Mouse (Mus musculus): ENCODE data around the gene Scpep1. TPM values are rescaled to one million over a fixed set of nuclear protein-coding genes. Genes with fewer than 3 reads are reported as not detected.
A peak's percentile ranks its signal among the peaks of the same experiment; 100 is the strongest.
"Not testable (repeated sequence)": the region's sequence is repeated elsewhere in the genome, so short reads cannot be mapped to it uniquely, and the experiment has no call there.

Scpep1 gene
- polyA plus RNA-seq, 1 experiment from 2014 or later: 77.4 TPM

DNA sequence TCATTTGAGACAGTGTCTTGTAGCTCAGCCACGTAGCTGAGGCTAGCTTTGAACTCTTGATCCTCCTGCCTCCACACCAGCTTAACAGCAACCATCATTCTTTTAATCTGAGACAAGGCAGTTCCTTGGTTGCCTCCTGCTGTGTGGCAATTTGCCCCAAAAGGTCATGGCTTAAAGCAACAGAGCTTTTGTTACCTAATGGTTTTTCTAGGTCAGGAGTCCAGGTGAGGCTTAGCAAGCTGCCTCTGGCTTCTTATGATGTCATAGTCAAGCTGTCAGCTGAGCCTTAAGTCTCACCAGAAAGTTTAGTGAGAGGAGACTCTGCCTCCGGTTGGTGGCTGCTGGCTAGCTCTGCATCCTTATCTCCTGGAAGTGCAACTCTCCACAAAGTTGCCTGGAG lies 49.6 kb downstream of the Scpep1 start:
- 27% methylated on average over 2 of the region's 2 CpGs for WGBS
- Histone ChIP-seq H3K27me3 (no peaks in the 10 kb centered on the region), H3K9me3 (no peaks in the 10 kb centered on the region), H3K36me3 (no peaks in the 10 kb centered on the region), H3K4me1 (no peaks in the 10 kb centered on the region), H3K9ac (no peak overlapping the region), H3K4me3 (no peak overlapping the region), H3K27ac (no peak overlapping the region), H3K4me2 (replicated peaks) (no peak overlapping the region)
- ATAC-seq (ENCODE audit: insufficient number of reproducible peaks, insufficient read depth, low FRiP score, low TSS enrichment): no peak

DNA sequence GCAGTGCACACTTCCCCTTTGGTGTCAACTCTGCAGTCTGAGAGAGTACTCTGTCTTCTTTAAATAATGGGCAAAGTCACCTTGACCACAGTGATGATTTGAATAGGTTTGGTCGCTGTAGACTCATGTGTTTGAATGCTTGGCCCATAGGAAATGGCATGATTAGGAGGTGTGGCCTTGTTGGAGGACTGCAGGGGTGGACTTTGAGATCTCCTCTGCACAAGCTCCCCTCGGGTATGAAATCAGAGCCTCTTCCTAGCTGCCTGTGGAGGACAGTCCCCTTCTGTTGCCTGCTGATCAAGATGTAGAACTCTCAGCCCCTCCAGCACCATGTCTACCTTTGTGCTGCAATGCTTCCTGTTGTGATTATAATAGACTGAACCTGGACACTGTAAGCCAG lies 51.2 kb downstream of the Scpep1 start:
- 46% methylated on average over 2 of the region's 2 CpGs for WGBS
- Histone ChIP-seq H3K36me3 (no peaks in the 10 kb centered on the region), H3K27me3 (no peaks in the 10 kb centered on the region), H3K4me2 (replicated peaks) (no peak overlapping the region), H3K9me3 (no peaks in the 10 kb centered on the region), H3K27ac (no peak overlapping the region), H3K4me1 (no peaks in the 10 kb centered on the region), H3K9ac (no peak overlapping the region), H3K4me3 (no peak overlapping the region)
- ATAC-seq (ENCODE audit: insufficient number of reproducible peaks, insufficient read depth, low FRiP score, low TSS enrichment): no peak

DNA sequence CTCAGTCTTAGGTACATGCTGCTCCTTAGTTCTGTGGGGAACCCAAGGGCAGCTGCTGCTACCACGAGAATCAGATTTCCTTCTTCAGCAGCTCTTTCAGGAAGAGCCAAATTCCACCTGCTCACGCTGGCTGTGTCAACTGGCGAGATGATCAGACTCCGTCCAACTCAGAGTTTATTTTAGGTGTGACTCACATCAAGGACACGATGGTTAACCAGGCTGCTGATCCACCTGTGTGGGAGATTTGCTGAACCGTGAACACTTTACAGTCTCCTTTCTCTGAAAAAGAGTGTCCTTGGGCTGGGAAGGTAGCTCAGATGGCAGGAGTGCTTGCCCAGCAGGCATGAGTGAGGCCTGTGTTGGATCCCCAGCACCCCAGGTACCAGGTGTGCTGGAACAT lies 52.5 kb downstream of the Scpep1 start:
- H3K36me3 ChIP-seq: no peaks in the 10 kb centered on the region
- no peak overlapping the region for H3K4me3 ChIP-seq
- 77% methylated on average over 6 of the region's 6 CpGs for WGBS

DNA sequence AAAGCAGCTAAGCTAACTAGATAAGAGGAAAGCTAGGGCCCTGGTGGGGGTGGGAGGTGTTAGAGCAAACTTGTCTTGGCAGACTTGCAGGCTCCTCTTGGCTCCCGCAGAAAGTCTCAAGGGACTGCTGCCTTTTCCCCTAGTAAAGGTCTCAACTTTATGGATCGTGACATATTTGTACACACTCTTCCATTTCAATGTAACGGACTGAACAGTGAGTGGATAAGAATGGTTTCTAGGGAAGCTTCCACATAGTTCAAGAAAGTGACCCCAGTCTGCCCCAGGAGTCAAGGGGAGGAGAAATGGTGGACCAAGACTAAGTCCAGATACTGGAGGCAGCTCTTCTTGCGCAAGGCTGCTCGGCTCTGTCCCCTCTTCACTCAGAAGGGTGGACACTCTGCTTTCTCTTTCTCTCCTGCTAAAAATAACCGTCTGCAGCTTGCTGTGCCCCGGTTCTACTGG lies 53.9 kb downstream of the Scpep1 start:
- no peak overlapping the region for H3K4me3 ChIP-seq
- no peak for ATAC-seq (ENCODE audit: insufficient number of reproducible peaks, insufficient read depth, low FRiP score, low TSS enrichment)
- no peaks in the 10 kb centered on the region for H3K27me3 ChIP-seq
- H3K36me3 ChIP-seq: no peaks in the 10 kb centered on the region
- H3K4me2 ChIP-seq (replicated peaks): no peak overlapping the region
- 0 out of 2 replicates have a peak, but pooled peaks cover 8% of the 10 kb centered on the region for H3K4me1 ChIP-seq
- H3K27ac ChIP-seq: no peak overlapping the region
- H3K9ac ChIP-seq: no peak overlapping the region
- 70% methylated on average over 7 of the region's 7 CpGs for WGBS
- H3K9me3 ChIP-seq: no peaks in the 10 kb centered on the region

More for the DNA sequence above, 52.5 kb downstream of the Scpep1 start:
- Histone ChIP-seq H3K4me1 (0 out of 2 replicates have a peak, but pooled peaks cover under 1% of the 10 kb centered on the region), H3K9me3 (no peaks in the 10 kb centered on the region), H3K27ac (no peak overlapping the region), H3K27me3 (no peaks in the 10 kb centered on the region), H3K9ac (no peak overlapping the region), H3K4me2 (replicated peaks) (no peak overlapping the region)
- ATAC-seq (ENCODE audit: insufficient number of reproducible peaks, insufficient read depth, low FRiP score, low TSS enrichment): no peak

DNA sequence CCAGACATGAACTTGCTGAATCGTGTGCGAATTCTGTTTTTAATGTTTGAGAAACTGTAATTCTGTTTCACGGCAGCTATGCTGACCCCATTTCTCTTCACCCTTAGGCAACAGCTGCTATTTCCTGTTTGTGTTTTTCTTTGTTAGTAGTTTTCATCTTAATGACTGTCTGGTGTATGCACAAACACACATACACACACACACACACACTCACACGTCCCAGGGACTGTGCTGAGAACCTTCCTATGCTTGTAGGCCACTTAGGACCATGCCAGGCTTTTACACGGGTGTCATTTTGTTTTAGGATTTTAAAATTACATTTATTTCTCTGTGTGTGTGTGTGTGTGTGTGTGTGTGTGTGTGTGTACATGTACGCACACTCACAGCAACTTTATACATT lies 55.7 kb downstream of the Scpep1 start:
- 84% methylated on average over 6 of the region's 6 CpGs for WGBS
- no peak overlapping the region for H3K9ac ChIP-seq
- H3K27me3 ChIP-seq: no peaks in the 10 kb centered on the region
- no peaks in the 10 kb centered on the region for H3K36me3 ChIP-seq
- H3K4me3 ChIP-seq: no peak overlapping the region
- H3K9me3 ChIP-seq: no peaks in the 10 kb centered on the region
- no peak for ATAC-seq (ENCODE audit: insufficient number of reproducible peaks, insufficient read depth, low FRiP score, low TSS enrichment)
- H3K4me1 ChIP-seq: 0 out of 2 replicates have a peak, but pooled peaks cover 8% of the 10 kb centered on the region
- no peak overlapping the region for H3K4me2 ChIP-seq (replicated peaks)
- H3K27ac ChIP-seq: no peak overlapping the region

DNA sequence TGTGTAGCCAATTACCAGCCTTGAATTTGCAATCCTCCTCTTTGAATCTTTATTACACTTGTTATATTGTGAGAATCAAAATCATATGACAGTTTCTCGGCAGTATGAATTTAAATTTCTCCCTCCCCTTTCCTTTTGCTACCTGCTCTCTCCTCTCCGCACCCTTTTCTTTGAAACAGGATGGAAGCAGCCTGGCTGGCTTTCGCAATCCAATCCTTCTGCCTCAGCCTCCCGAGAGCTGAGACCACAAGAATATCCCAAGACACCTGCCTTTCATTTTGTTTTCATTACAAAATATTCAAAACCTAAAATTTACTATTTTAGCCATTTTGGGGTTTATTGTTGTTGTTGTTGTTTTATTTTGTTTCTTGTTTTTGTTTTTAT lies 56.9 kb downstream of the Scpep1 start:
- H3K9ac ChIP-seq: no peak overlapping the region
- WGBS: 61% methylated on average over 4 of the region's 4 CpGs

DNA sequence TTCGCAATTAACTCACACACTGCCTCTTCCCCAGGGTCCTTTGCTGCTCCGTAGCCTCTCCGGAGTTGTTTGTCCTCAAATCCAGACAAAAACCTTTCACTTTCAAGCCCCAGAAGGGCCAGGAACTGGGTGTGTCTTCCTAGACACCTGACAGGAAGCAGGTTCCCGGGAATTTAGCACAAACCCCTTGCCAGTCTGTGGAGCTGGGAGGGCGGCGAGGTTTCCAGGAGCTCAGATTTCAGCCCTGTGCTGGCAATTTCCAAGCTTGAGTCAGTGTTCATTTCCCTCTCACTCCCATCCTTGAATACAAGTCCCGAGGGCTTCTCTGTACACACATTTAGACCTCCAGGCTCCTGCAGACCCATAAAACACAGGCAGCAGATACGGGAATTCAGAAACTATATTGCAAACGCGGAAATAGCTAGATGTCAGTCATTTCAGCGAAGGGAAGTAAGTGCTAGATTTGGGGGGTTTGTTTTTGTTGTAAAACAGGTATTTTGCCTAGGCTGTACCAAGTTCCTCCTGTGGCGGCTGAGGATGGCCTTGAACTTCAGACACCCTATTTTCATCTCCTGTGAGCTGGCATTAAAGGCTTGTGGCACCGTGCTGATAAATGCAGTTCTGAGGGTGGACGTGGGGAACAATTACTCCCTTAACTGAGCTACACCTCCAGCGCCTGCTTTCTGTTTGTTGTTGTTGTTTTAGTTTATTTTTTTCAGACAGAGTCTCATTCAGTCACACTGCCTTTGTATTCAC lies 57.5 kb downstream of the Scpep1 start:
- Histone ChIP-seq H3K9me3 (no peaks in the 10 kb centered on the region), H3K4me2 (replicated peaks) (peak overlapping the region; percentile 14), H3K27ac (no peak overlapping the region), H3K36me3 (no peaks in the 10 kb centered on the region), H3K4me3 (0 out of 2 replicates have a peak overlapping the region, but pooled peaks have one; percentile 0), H3K27me3 (no peaks in the 10 kb centered on the region), H3K4me1 (0 out of 2 replicates have a peak, but pooled peaks cover 8% of the 10 kb centered on the region), H3K9ac (no peak overlapping the region)
- ATAC-seq (ENCODE audit: insufficient number of reproducible peaks, insufficient read depth, low FRiP score, low TSS enrichment): no peak
- 31% methylated on average over 15 of the region's 15 CpGs for WGBS

More for the DNA sequence above, 56.9 kb downstream of the Scpep1 start:
- Histone ChIP-seq H3K4me2 (replicated peaks) (no peak overlapping the region), H3K9me3 (no peaks in the 10 kb centered on the region), H3K4me1 (0 out of 2 replicates have a peak, but pooled peaks cover 8% of the 10 kb centered on the region), H3K27me3 (no peaks in the 10 kb centered on the region), H3K27ac (no peak overlapping the region), H3K4me3 (no peak overlapping the region), H3K36me3 (no peaks in the 10 kb centered on the region)
- no peak for ATAC-seq (ENCODE audit: insufficient number of reproducible peaks, insufficient read depth, low FRiP score, low TSS enrichment)

DNA sequence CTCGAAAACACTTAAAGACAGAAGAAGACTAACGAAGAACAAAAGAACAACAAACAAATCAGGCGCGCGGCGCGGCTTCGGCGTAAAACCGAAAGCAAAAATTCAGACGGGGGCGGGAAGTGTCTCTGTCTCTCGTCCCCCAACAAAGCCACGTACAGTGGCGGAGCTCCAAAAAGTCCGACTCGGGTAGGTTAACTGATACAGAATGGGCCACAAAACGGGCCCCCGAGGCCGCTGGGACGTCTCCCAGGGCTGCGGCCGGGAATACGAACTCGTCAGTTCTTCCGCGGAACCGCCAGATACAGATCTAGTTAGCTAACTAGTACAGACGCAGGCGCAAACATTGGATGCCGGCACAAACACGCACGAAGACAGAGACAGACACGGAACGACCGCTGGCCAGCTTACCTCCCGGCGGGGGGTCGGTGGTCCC lies 59.4 kb downstream of the Scpep1 start:
- H3K27me3 ChIP-seq; H3K9me3 ChIP-seq; ATAC-seq (ENCODE audit: insufficient number of reproducible peaks, insufficient read depth, low FRiP score, low TSS enrichment); H3K27ac ChIP-seq; H3K9ac ChIP-seq; H3K4me1 ChIP-seq; H3K4me2 ChIP-seq (replicated peaks); H3K36me3 ChIP-seq: not testable (repeated sequence)
- H3K4me3 ChIP-seq: peak overlapping the region; percentile 28; the same call in 1 of the 2 replicates
- 46% methylated on average over 28 of the region's 39 CpGs for WGBS

DNA sequence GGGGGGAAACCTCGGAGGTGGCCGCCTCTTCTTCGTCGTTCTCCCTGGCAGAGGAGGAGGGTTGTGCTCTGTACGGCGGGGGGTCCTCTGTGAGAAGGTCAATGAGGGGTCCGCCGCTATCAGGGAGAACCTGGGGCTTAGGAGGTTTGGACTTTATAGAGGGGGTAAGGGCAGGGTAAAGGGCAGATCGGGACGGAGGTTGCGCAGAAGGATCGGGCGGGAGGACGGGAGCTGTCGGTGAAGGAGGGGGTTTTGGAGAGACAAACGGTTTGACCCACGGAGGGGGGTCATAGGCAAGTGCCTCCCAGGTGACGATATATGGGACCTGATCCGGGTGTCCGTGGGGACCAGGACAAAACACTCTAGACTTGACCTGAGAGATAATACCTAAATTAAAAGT lies 60.0 kb downstream of the Scpep1 start:
- ATAC-seq (ENCODE audit: insufficient number of reproducible peaks, insufficient read depth, low FRiP score, low TSS enrichment); H3K4me3 ChIP-seq; H3K4me1 ChIP-seq; H3K9me3 ChIP-seq; H3K4me2 ChIP-seq (replicated peaks); H3K9ac ChIP-seq; H3K36me3 ChIP-seq; H3K27ac ChIP-seq; H3K27me3 ChIP-seq: not testable (repeated sequence)
- WGBS: 36% methylated on average over 17 of the region's 20 CpGs

DNA sequence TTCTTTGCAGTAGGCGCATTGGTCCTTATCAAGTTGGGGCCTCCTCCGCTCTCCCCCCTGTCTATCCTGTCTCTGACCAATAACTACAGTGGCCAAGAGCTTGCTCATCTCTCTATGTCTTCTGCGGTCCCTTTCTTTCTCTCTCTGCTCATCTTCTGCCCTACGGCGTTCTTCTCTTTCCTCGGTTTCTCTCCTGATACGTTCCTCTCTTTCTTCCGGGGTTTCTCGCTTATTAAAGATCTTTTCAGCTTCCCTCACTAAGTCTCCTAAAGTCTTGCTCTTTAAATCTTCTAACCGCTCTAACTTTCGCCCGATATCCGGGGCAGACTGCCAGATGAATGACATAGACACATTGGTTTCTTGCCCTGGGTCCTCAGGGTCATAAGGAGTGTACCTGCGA lies 61.0 kb downstream of the Scpep1 start:
- not testable (repeated sequence) for H3K4me3 ChIP-seq; H3K36me3 ChIP-seq; ATAC-seq (ENCODE audit: insufficient number of reproducible peaks, insufficient read depth, low FRiP score, low TSS enrichment); H3K27ac ChIP-seq; H3K27me3 ChIP-seq; H3K9ac ChIP-seq; H3K4me2 ChIP-seq (replicated peaks); H3K9me3 ChIP-seq; H3K4me1 ChIP-seq
- WGBS: 96% methylated on average over 11 of the region's 14 CpGs

DNA sequence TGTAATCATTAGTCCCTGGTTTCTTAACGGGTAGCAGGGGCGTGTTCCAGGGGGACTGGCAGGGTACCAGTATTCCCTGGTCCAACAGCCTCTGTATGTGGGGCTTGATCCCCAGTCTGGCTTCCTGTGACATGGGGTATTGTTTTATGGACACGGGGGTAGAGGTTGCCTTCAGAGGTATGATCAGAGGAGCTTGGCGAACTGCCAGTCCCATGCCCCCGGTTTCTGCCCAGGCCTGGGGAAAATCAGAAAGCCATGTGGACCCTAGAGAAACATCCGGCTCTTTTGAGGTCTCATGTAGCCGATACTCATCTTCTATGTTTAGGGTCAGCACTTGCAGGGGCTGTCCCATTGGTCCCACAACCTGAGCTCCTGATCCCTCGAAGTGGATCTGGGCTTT lies 61.8 kb downstream of the Scpep1 start:
- not testable (repeated sequence) for H3K36me3 ChIP-seq; H3K27me3 ChIP-seq; H3K9ac ChIP-seq; H3K27ac ChIP-seq; H3K4me2 ChIP-seq (replicated peaks); H3K4me1 ChIP-seq; ATAC-seq (ENCODE audit: insufficient number of reproducible peaks, insufficient read depth, low FRiP score, low TSS enrichment); H3K4me3 ChIP-seq; H3K9me3 ChIP-seq
- WGBS: 86% methylated on average over 3 of the region's 8 CpGs

DNA sequence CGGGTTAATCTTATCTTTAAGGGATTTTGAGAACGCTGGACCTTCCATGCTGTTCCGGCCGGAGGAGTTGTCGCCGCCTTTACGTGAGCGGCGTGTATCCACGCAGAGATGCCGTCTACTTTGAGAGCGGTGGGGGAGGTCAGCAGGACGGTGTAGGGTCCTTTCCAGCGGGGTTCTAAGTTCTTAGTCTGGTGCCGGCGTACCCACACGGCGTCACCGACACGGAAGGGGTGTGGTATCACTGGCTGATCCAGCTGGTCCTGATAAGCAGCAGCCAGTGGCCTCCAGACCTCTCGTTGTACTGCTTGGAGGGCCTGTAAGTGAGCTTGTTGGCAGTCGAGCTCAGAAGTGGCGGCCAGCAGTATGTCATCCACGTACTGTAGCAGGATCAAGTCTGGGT lies 62.5 kb downstream of the Scpep1 start:
- ATAC-seq (ENCODE audit: insufficient number of reproducible peaks, insufficient read depth, low FRiP score, low TSS enrichment); H3K36me3 ChIP-seq; H3K4me1 ChIP-seq; H3K4me3 ChIP-seq; H3K9me3 ChIP-seq; H3K27me3 ChIP-seq; H3K27ac ChIP-seq; H3K9ac ChIP-seq; H3K4me2 ChIP-seq (replicated peaks): not testable (repeated sequence)
- 94% methylated on average over 23 of the region's 24 CpGs for WGBS

All from embryonic facial prominence, embryonic 12.5 days (tissue).